10 mouse cellular contexts compared by ENCODE assay signal in genomic region chr3:76067920-76068319, GRCm38 (mm10). TPM values are rescaled to one million over a fixed set of nuclear protein-coding genes. Genes with fewer than 3 reads are reported as not detected.
A peak's percentile ranks its signal among the peaks of the same experiment; 100 is the strongest.
DNase-seq lines count a peak whose midpoint lies in the region; ATAC-seq and TF ChIP-seq lines count a peak whose summit lies in the region.
"Had no signal": no experiment of that assay in that cellular context is flagged by ENCODE, and none has a peak within 500 bp of the region (broad histone marks: within the 10 kb centered on the region; RNA-seq: fewer than 3 reads in every experiment).

No protein-coding gene starts in this region.

- H3K27ac ChIP-seq in hindbrain, embryonic 13.5 days: no peak overlapping the region
- no peak overlapping the region for H3K27ac ChIP-seq in hindbrain, embryonic 12.5 days
- no peak overlapping the region for H3K27ac ChIP-seq in lung, postnatal 0 days (ENCODE audit: low read length)
- H3K27ac ChIP-seq: embryonic facial prominence, embryonic 12.5 days; liver, embryonic 15.5 days had no signal

- H3K4me1 ChIP-seq in hindbrain, embryonic 13.5 days (replicated peaks): no peaks in the 10 kb centered on the region
- H3K4me1 ChIP-seq in hindbrain, embryonic 12.5 days: no peaks in the 10 kb centered on the region
- no peaks in the 10 kb centered on the region for H3K4me1 ChIP-seq in lung, postnatal 0 days (ENCODE audit: insufficient read depth, low read depth, low read length)
- H3K4me1 ChIP-seq: embryonic facial prominence, embryonic 12.5 days; liver, embryonic 15.5 days had no signal

- H3K9ac ChIP-seq in hindbrain, embryonic 13.5 days: no peak overlapping the region
- no peak overlapping the region for H3K9ac ChIP-seq in hindbrain, embryonic 12.5 days
- no peak overlapping the region for H3K9ac ChIP-seq in lung, postnatal 0 days (replicated peaks; ENCODE audit: low read depth)
- H3K9ac ChIP-seq: embryonic facial prominence, embryonic 12.5 days; liver, embryonic 15.5 days had no signal

- H3K9me3 ChIP-seq in hindbrain, embryonic 13.5 days: no peaks in the 10 kb centered on the region
- H3K9me3 ChIP-seq in hindbrain, embryonic 12.5 days (replicated peaks): no peaks in the 10 kb centered on the region
- no peaks in the 10 kb centered on the region for H3K9me3 ChIP-seq in lung, postnatal 0 days (ENCODE audit: low read length)
- H3K9me3 ChIP-seq: embryonic facial prominence, embryonic 12.5 days; liver, embryonic 15.5 days had no signal

- TF ChIP-seq CTCF in lung, postnatal 0 days (IDR thresholded peaks at IDR 0.05): peak; percentile 90

- no peak overlapping the region for H3K4me2 ChIP-seq in hindbrain, embryonic 13.5 days
- H3K4me2 ChIP-seq in hindbrain, embryonic 12.5 days (replicated peaks): no peak overlapping the region
- no peak overlapping the region for H3K4me2 ChIP-seq in lung, postnatal 0 days (replicated peaks; ENCODE audit: low read depth, low read length)
- H3K4me2 ChIP-seq: embryonic facial prominence, embryonic 12.5 days; liver, embryonic 15.5 days had no signal

- peak; percentile 14 for DNase-seq in 3134 (ENCODE audit: extremely low read depth, insufficient read length, low spot score)
- DNase-seq in ES-CJ7 (ENCODE audit: low read depth, low spot score): peak; percentile 72
- DNase-seq in embryo, embryonic 10 days (ENCODE audit: low spot score): peak; percentile 84
- peak; percentile 69 for DNase-seq in lung, postnatal 0 days (ENCODE audit: low spot score)
- no peak for DNase-seq in right cerebral cortex, postnatal 25 days
- DNase-seq in adrenal gland, adult 8-10 months: no peak

- no peaks in the 10 kb centered on the region for H3K36me3 ChIP-seq in hindbrain, embryonic 13.5 days
- H3K36me3 ChIP-seq in hindbrain, embryonic 12.5 days: no peaks in the 10 kb centered on the region
- no peaks in the 10 kb centered on the region for H3K36me3 ChIP-seq in lung, postnatal 0 days (ENCODE audit: insufficient read depth, low read length)
- H3K36me3 ChIP-seq: embryonic facial prominence, embryonic 12.5 days; liver, embryonic 15.5 days had no signal

- 2% methylated on average over 3 of the region's 3 CpGs for WGBS in hindbrain, embryonic 13.5 days
- WGBS in hindbrain, embryonic 12.5 days: 5% methylated on average over 3 of the region's 3 CpGs
- WGBS in lung, postnatal 0 days: 2% methylated on average over 3 of the region's 3 CpGs

- no peaks in the 10 kb centered on the region for H3K27me3 ChIP-seq in hindbrain, embryonic 13.5 days
- H3K27me3 ChIP-seq in hindbrain, embryonic 12.5 days: no peaks in the 10 kb centered on the region
- H3K27me3 ChIP-seq in lung, postnatal 0 days (replicated peaks; ENCODE audit: insufficient read depth, low read length): no peaks in the 10 kb centered on the region
- H3K27me3 ChIP-seq: embryonic facial prominence, embryonic 12.5 days; liver, embryonic 15.5 days had no signal

- no peak overlapping the region for H3K4me3 ChIP-seq in hindbrain, embryonic 13.5 days
- H3K4me3 ChIP-seq in hindbrain, embryonic 12.5 days: no peak overlapping the region
- H3K4me3 ChIP-seq in lung, postnatal 0 days (ENCODE audit: low read depth, low read length): no peak overlapping the region
- H3K4me3 ChIP-seq: embryonic facial prominence, embryonic 12.5 days; liver, embryonic 15.5 days had no signal

- TF ChIP-seq EP300 in lung, postnatal 0 days (IDR thresholded peaks at IDR 0.05): no peak

- ATAC-seq in hindbrain, embryonic 13.5 days (ENCODE audit: low FRiP score): peak; percentile 57; the same call in 1 of the 2 replicates
- ATAC-seq in hindbrain, embryonic 12.5 days (ENCODE audit: low FRiP score): no peak
- no peak for ATAC-seq in lung, postnatal 0 days

RNA-seq across cellular contexts. Expression of gene Fstl5, which starts 6.2 kb away (rescaled TPM):
- polyA plus RNA-seq in hindbrain, embryonic 13.5 days (2015; fragmentation: Nextera tagmentation; extraction: Ambion mirVana): 53.8 and 55.0 TPM in 2 replicates
- polyA plus RNA-seq in hindbrain, embryonic 12.5 days (2016; fragmentation: Nextera tagmentation; extraction: Ambion mirVana): 16.3 and 17.0 TPM in 2 replicates
- not detected in 2 replicates for polyA plus RNA-seq in lung, postnatal 0 days (2015; fragmentation: Nextera tagmentation; extraction: Ambion mirVana)
- total RNA-seq in adrenal gland, adult 8-10 months (2022): 10 to 100 TPM in 2 of 4 experiments, 1 to 10 TPM in 2; 8.0 to 22.2 (median 10.0) TPM
- polyA plus RNA-seq: liver, embryonic 15.5 days had no signal

Comparison
In these comparisons a context has a peak if more than half of its experiments do, and no peak if none do; other contexts are left out.
1. DNase-seq: peak in 3134 (single experiment), ES-CJ7 (single experiment), embryo, embryonic 10 days (single experiment) and lung, postnatal 0 days (single experiment); none in right cerebral cortex, postnatal 25 days (single experiment) and adrenal gland, adult 8-10 months (single experiment).
2. RNA of gene Fstl5, which starts 6.2 kb away (polyA plus RNA-seq): 53.8 to 55.0 TPM in hindbrain, embryonic 13.5 days and 16.3 to 17.0 TPM in hindbrain, embryonic 12.5 days; not detected in lung, postnatal 0 days; every median in the first group is over 10 times any median in the second.